Mouse (Mus musculus) adrenal gland, postnatal 14 days (tissue): Measurements from ENCODE around the gene Rps16. TPM values are rescaled to one million over a fixed set of nuclear protein-coding genes. Genes with fewer than 3 reads are reported as not detected.
"Not testable (repeated sequence)": the region's sequence is repeated elsewhere in the genome, so short reads cannot be mapped to it uniquely, and the experiment has no call there.

ENCODE experiments used
- DNase-seq: peaks from one replicate; pipeline ENCODE4 v3.0.0; 2021; ENCODE audit warnings: mixed read lengths
- total RNA-seq: library from RNA; stranded (reverse); gene quantifications from 2 replicates; pipeline ENCODE4 v1.2.3, GENCODE M21; 2021

Rps16 gene
- total RNA-seq, 1 experiment from 2014 or later: 937 TPM

GRCm38 (mm10) chr7:28387384-28387783 is 36.9 kb downstream of the Rps16 start:
- not testable (repeated sequence) for DNase-seq

- no peak for DNase-seq
Observed at GRCm38 (mm10) chr7:28390331-28390730, 39.9 kb downstream of the Rps16 start.

GRCm38 (mm10) chr7:28392429-28393271 is 42.2 kb downstream of the Rps16 start, which contains the start of the genes Med29 and Paf1:
Gene Med29, minus strand, starts transcription at chr7:28392708.
Gene Paf1, plus strand, starts transcription at chr7:28392951.
- DNase-seq: peak; percentile 97

GRCm38 (mm10) chr7:28393272-28393951 is 43.0 kb downstream of the Rps16 start:
- peak; percentile 42 for DNase-seq

- no peak for DNase-seq
Observed at GRCm38 (mm10) chr7:28395425-28395824, 45.0 kb downstream of the Rps16 start.

DNA sequence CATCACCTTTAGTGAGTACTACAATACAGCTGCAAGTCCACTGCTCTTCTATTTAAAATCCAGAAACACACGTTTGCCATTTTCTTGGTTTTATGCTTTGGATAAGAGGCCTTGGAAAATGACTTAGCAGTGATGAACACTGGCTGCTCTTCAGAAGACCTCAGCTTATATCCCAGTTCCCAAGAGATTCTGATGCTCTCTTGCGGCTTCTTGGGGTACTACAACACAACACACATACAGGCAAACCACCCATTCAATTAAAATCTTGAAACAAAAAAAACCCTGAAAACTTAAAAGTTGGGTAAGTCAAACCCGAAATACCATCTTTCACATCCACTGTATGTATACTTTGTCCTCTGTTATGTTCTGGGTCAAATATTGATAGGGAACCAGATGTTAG is 47.5 kb downstream of the Rps16 start:
- peak; percentile 56 for DNase-seq

DNA sequence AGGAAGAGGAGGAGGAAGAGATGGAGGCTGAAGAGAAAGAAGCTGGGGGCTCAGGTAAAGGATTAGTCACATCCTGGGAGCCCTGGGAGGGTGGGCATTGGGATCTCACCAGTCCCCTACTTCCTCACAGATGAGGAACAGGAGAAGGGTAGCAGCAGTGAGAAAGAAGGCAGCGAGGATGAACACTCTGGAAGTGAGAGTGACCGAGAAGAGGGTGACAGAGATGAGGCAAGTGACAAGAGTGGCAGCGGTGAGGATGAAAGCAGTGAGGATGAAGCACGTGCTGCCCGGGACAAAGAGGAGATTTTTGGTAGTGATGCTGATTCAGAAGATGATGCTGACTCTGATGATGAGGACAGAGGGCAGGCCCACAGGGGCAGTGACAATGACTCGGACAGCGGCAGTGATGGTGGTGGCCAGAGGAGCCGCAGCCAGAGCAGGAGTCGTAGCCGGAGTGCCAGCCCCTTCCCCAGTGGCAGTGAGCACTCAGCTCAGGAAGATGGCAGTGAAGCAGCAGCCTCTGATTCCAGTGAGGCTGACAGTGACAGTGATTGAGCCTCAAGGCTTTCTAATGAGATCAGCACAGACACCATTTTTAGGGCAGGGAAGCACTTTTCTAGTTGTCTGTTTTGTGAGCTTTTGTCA is 48.4 kb downstream of the Rps16 start:
- DNase-seq: no peak

DNA sequence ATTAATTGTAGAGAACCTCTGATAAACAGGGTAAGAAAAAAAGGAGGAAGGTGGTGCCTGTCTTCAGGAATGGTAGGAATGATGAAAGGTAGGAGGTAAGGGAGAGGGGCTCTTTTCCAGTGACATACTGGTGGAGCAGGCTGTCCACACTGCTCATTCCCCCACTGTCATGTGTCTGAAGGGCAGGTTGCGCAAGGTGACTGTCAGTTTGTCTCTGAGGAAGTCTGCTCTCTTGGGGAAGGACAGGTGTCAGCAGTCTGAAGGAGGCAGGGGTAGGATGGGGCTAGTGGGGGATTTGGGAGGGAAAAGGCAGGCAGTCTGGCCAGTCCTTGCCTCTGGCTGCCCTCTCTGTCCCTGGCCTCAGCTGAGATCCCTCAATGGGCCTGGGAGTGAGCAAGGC is 50.6 kb downstream of the Rps16 start:
- no peak for DNase-seq

GRCm38 (mm10) chr7:28401942-28402341 is 51.5 kb downstream of the Rps16 start:
- no peak for DNase-seq

Other genes starting within 250 kb of the Rps16 start
- not detected in 2 replicates for gene 9530053A07Rik, start 221.2 kb upstream of the Rps16 start, total RNA-seq
- gene Fbl, start 180.9 kb upstream of the Rps16 start, total RNA-seq: 111 and 122 TPM in 2 replicates
- gene Dyrk1b, start 171.2 kb upstream of the Rps16 start, total RNA-seq: 34.7 and 35.0 TPM in 2 replicates
- gene Eid2, start 82.8 kb upstream of the Rps16 start, total RNA-seq: 27.4 and 29.8 TPM in 2 replicates
- 14.2 and 14.3 TPM in 2 replicates for gene Eid2b, start 72.9 kb upstream of the Rps16 start, total RNA-seq
- gene Selenov, start 59.5 kb upstream of the Rps16 start, total RNA-seq: not detected in 2 replicates
- 0.41 and 0.56 TPM in 2 replicates for gene Dll3, start 48.4 kb upstream of the Rps16 start, total RNA-seq
- gene Timm50, start 38.6 kb upstream of the Rps16 start, total RNA-seq: 94.7 and 100 TPM in 2 replicates
- gene Supt5, start 11.9 kb upstream of the Rps16 start, total RNA-seq: 122 and 127 TPM in 2 replicates
- 27.9 and 32.6 TPM in 2 replicates for gene Plekhg2, start 21.9 kb downstream of the Rps16 start, total RNA-seq
- gene Zfp36, start 29.6 kb downstream of the Rps16 start, total RNA-seq: 27.9 and 30.7 TPM in 2 replicates
- gene Med29, start 42.1 kb downstream of the Rps16 start, total RNA-seq: 29.6 and 30.5 TPM in 2 replicates
- 77.0 and 87.6 TPM in 2 replicates for gene Paf1, start 42.3 kb downstream of the Rps16 start, total RNA-seq
- gene Gmfg, start 86.8 kb downstream of the Rps16 start, total RNA-seq: 14.7 and 24.7 TPM in 2 replicates
- gene Lrfn1, start 101.3 kb downstream of the Rps16 start, total RNA-seq: 11.5 and 12.8 TPM in 2 replicates
- not detected in 2 replicates for gene Ifnl2, start 159.8 kb downstream of the Rps16 start, total RNA-seq
- not detected in 2 replicates for gene Ifnl3, start 172.2 kb downstream of the Rps16 start, total RNA-seq
- not detected in 2 replicates for gene Sycn, start 190.2 kb downstream of the Rps16 start, total RNA-seq
- 0.41 TPM in 1 of 2 replicates, not detected in the other for gene Nccrp1, start 196.6 kb downstream of the Rps16 start, total RNA-seq
- 52.3 and 56.3 TPM in 2 replicates for gene Samd4b, start 247.5 kb downstream of the Rps16 start, total RNA-seq
- 22.0 and 25.6 TPM in 2 replicates for gene Pak4, start 247.5 kb downstream of the Rps16 start, total RNA-seq